Mouse (Mus musculus): ENCODE data around the gene Ptch1. TPM values are rescaled to one million over a fixed set of nuclear protein-coding genes. Genes with fewer than 3 reads are reported as not detected.

Ptch1 gene
- total and polyA plus RNA-seq, 2 experiments from 2014 or later = 7.9 to 27.8 TPM

GRCm38 (mm10) chr13:63544967-63545253 is 28.5 kb downstream of the Ptch1 start:
- WGBS = 40% methylated on average over 5 of the region's 5 CpGs

GRCm38 (mm10) chr13:63544119-63544966 is 29.1 kb downstream of the Ptch1 start:
- Histone ChIP-seq H3K36me3 (ENCODE audit: insufficient read depth, low read length) (peaks cover 34% of the 10 kb centered on the region), H3K4me1 (ENCODE audit: insufficient read depth, low read length) (0 out of 2 replicates have a peak, but pooled peaks cover 5% of the 10 kb centered on the region), H3K4me2 (ENCODE audit: low read depth, low read length, poor library complexity, severe bottlenecking) (no peak overlapping the region), H3K9me3 (ENCODE audit: low read length) (no peaks in the 10 kb centered on the region), H3K27me3 (ENCODE audit: insufficient read depth, low read length) (no peaks in the 10 kb centered on the region), H3K4me3 (ENCODE audit: low read depth, low read length) (no peak overlapping the region), H3K9ac (replicated peaks; ENCODE audit: low read length, poor library complexity, severe bottlenecking) (no peak overlapping the region), H3K27ac (ENCODE audit: low read depth, low read length) (no peak overlapping the region)
- no peak for TF ChIP-seq CTCF (IDR thresholded peaks at IDR 0.05)
- no peak for ATAC-seq (ENCODE audit: low FRiP score)
- DNase-seq (ENCODE audit: low spot score) = no peak
- WGBS = 52% methylated on average over 13 of the region's 13 CpGs

More at GRCm38 (mm10) chr13:63544967-63545253, 28.5 kb downstream of the Ptch1 start:
- H3K4me1 ChIP-seq (ENCODE audit: insufficient read depth, low read length) = 0 out of 2 replicates have a peak, but pooled peaks cover 5% of the 10 kb centered on the region
- no peaks in the 10 kb centered on the region for H3K27me3 ChIP-seq (ENCODE audit: insufficient read depth, low read length)
- no peak overlapping the region for H3K4me2 ChIP-seq (ENCODE audit: low read depth, low read length, poor library complexity, severe bottlenecking)
- no peak overlapping the region for H3K4me3 ChIP-seq (ENCODE audit: low read depth, low read length)
- no peak overlapping the region for H3K9ac ChIP-seq (replicated peaks; ENCODE audit: low read length, poor library complexity, severe bottlenecking)
- no peak overlapping the region for H3K27ac ChIP-seq (ENCODE audit: low read depth, low read length)
- no peak for TF ChIP-seq CTCF (IDR thresholded peaks at IDR 0.05)
- H3K36me3 ChIP-seq (ENCODE audit: insufficient read depth, low read length) = peaks cover 28% of the 10 kb centered on the region
- no peak for ATAC-seq (ENCODE audit: low FRiP score)
- DNase-seq (ENCODE audit: low spot score) = no peak
- H3K9me3 ChIP-seq (ENCODE audit: low read length) = no peaks in the 10 kb centered on the region

GRCm38 (mm10) chr13:63543459-63543858 is 29.9 kb downstream of the Ptch1 start:
- no peak overlapping the region for H3K4me2 ChIP-seq (ENCODE audit: low read depth, low read length, poor library complexity, severe bottlenecking)
- 0 out of 2 replicates have a peak, but pooled peaks cover 4% of the 10 kb centered on the region for H3K4me1 ChIP-seq (ENCODE audit: insufficient read depth, low read length)
- DNase-seq (ENCODE audit: low spot score) = no peak
- no peaks in the 10 kb centered on the region for H3K9me3 ChIP-seq (ENCODE audit: low read length)
- H3K27ac ChIP-seq (ENCODE audit: low read depth, low read length) = no peak overlapping the region
- no peaks in the 10 kb centered on the region for H3K27me3 ChIP-seq (ENCODE audit: insufficient read depth, low read length)
- H3K9ac ChIP-seq (replicated peaks; ENCODE audit: low read length, poor library complexity, severe bottlenecking) = no peak overlapping the region
- TF ChIP-seq CTCF (IDR thresholded peaks at IDR 0.05) = no peak
- H3K4me3 ChIP-seq (ENCODE audit: low read depth, low read length) = no peak overlapping the region
- H3K36me3 ChIP-seq (ENCODE audit: insufficient read depth, low read length) = peaks cover 43% of the 10 kb centered on the region
- WGBS = 85% methylated on average over 6 of the region's 6 CpGs
- no peak for ATAC-seq (ENCODE audit: low FRiP score)

GRCm38 (mm10) chr13:63542796-63543384 is 30.5 kb downstream of the Ptch1 start:
- DNase-seq (ENCODE audit: low spot score) (no peak), ATAC-seq (ENCODE audit: low FRiP score) (no peak)
- H3K4me3 ChIP-seq (ENCODE audit: low read depth, low read length) = no peak overlapping the region
- H3K9me3 ChIP-seq (ENCODE audit: low read length) = no peaks in the 10 kb centered on the region
- H3K36me3 ChIP-seq (ENCODE audit: insufficient read depth, low read length) = peaks cover 46% of the 10 kb centered on the region
- H3K9ac ChIP-seq (replicated peaks; ENCODE audit: low read length, poor library complexity, severe bottlenecking) = no peak overlapping the region
- no peak overlapping the region for H3K4me2 ChIP-seq (ENCODE audit: low read depth, low read length, poor library complexity, severe bottlenecking)
- no peak overlapping the region for H3K27ac ChIP-seq (ENCODE audit: low read depth, low read length)
- no peaks in the 10 kb centered on the region for H3K4me1 ChIP-seq (ENCODE audit: insufficient read depth, low read length)
- no peaks in the 10 kb centered on the region for H3K27me3 ChIP-seq (ENCODE audit: insufficient read depth, low read length)
- WGBS = 59% methylated on average over 3 of the region's 3 CpGs
- no peak for TF ChIP-seq CTCF (IDR thresholded peaks at IDR 0.05)

DNA sequence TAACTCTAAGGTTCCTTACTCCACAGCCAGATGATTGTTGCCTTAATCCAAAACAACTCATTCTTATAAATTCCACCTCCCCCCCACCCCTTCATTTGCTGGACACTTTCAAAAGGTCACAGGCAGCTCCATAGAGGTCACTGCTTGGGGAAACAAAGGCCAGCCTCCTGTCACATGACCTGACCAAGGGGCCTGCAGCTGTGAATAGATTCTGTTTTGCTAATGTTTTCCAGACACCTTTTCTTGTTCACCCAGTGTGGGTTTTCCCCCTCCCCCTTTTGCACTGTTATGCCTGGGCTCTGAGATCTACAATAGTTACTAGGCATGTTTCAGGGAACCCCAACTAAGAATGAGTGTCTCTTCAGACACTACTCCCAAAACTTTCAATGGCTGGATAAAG is 31.9 kb downstream of the Ptch1 start:
- peaks cover 51% of the 10 kb centered on the region for H3K36me3 ChIP-seq (ENCODE audit: insufficient read depth, low read length)

GRCm38 (mm10) chr13:63540584-63540983 is 32.8 kb downstream of the Ptch1 start:
- Histone ChIP-seq H3K9ac (replicated peaks; ENCODE audit: low read length, poor library complexity, severe bottlenecking) (no peak overlapping the region), H3K4me3 (ENCODE audit: low read depth, low read length) (no peak overlapping the region), H3K36me3 (ENCODE audit: insufficient read depth, low read length) (peaks cover 59% of the 10 kb centered on the region), H3K4me1 (ENCODE audit: insufficient read depth, low read length) (no peaks in the 10 kb centered on the region), H3K27ac (ENCODE audit: low read depth, low read length) (no peak overlapping the region), H3K9me3 (ENCODE audit: low read length) (no peaks in the 10 kb centered on the region), H3K27me3 (ENCODE audit: insufficient read depth, low read length) (no peaks in the 10 kb centered on the region), H3K4me2 (ENCODE audit: low read depth, low read length, poor library complexity, severe bottlenecking) (no peak overlapping the region)
- DNase-seq (ENCODE audit: low spot score) (no peak), ATAC-seq (ENCODE audit: low FRiP score) (no peak)
- no peak for TF ChIP-seq CTCF (IDR thresholded peaks at IDR 0.05)
- whole genome bisulfite sequencing = 83% methylated on average over 12 of the region's 12 CpGs

More for the DNA sequence above, 31.9 kb downstream of the Ptch1 start:
- no peak for TF ChIP-seq CTCF (IDR thresholded peaks at IDR 0.05)
- ATAC-seq (ENCODE audit: low FRiP score) (no peak), DNase-seq (ENCODE audit: low spot score) (no peak)
- Histone ChIP-seq H3K9ac (replicated peaks; ENCODE audit: low read length, poor library complexity, severe bottlenecking) (no peak overlapping the region), H3K27me3 (ENCODE audit: insufficient read depth, low read length) (no peaks in the 10 kb centered on the region), H3K4me2 (ENCODE audit: low read depth, low read length, poor library complexity, severe bottlenecking) (no peak overlapping the region), H3K4me1 (ENCODE audit: insufficient read depth, low read length) (no peaks in the 10 kb centered on the region), H3K4me3 (ENCODE audit: low read depth, low read length) (no peak overlapping the region), H3K9me3 (ENCODE audit: low read length) (no peaks in the 10 kb centered on the region), H3K27ac (ENCODE audit: low read depth, low read length) (no peak overlapping the region)
